Mouse (Mus musculus) E14TG2a.4 (cell line): ENCODE measurements around the gene Il5ra.

Experiments used
- H3K27me3 ChIP-seq: 2 replicates; pipeline ENCODE4 v1.6.1; 2014; ENCODE audit warnings: low read length, control low read depth; ENCODE audit not compliant: insufficient read depth
- H3K36me3 ChIP-seq: 2 replicates; pipeline ENCODE4 v1.6.1; 2014; ENCODE audit warnings: low read length, control low read depth; ENCODE audit not compliant: insufficient read depth
- H3K4me1 ChIP-seq: replicated peaks from 2 replicates; pipeline ENCODE4 v1.6.1; 2014; ENCODE audit warnings: low read depth, low read length, control low read depth
- H3K4me3 ChIP-seq: replicated peaks from 2 replicates; pipeline ENCODE4 v1.5.1; 2014; ENCODE audit warnings: mild to moderate bottlenecking, low read length
- H3K9me3 ChIP-seq: 2 replicates; pipeline ENCODE4 v1.6.1; 2014; ENCODE audit warnings: low read length, control low read depth
- CTCF ChIP-seq: conservative IDR thresholded peaks from 2 replicates; pipeline ENCODE4 v1.5.1; 2014; ENCODE audit warnings: low read length
- NANOG ChIP-seq: IDR thresholded peaks from 2 replicates; pipeline ENCODE4 v1.6.1; 2014; ENCODE audit warnings: borderline replicate concordance, low read length, mixed read lengths
- POU5F1 ChIP-seq: IDR thresholded peaks from 2 replicates; pipeline ENCODE4 v1.6.1; 2014; ENCODE audit warnings: low read length, borderline replicate concordance

Gene Il5ra

DNA sequence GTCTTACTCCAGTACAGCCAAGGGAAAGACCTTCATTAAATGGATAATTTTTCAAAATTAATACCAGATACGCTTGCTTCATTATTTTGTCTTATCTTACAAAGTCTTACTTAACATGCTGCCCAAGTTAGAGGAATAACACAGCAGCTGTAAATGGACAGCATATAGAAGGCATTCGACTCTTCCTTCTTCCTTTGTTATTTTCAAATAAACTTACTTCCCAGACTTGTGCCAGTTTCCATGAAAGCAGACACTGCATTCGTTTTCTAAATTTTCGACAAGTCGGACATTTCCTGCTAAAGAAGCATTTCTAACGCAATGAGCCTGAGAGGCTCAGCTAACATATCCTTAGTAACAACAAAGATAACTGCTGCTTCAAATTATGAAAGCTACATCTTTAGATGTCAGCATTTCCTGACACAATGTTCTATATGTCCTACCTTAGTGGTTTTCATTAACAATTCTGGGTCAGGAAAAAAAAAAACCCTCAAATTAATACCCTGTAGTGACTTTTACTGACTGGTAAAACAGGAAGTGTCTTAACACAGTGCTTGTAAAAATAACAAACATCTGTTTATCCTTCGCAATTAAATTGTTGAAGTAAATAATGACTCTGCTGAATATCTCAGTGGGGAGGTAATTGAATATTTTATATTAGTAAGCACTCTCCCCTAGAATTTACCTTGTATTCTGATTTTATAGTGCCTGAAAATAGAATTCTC lies 3.0 kb downstream of the Il5ra start:
- Histone ChIP-seq H3K36me3 (no peaks in the 10 kb centered on the region), H3K4me3 (no peak overlapping the region), H3K9me3 (no peaks in the 10 kb centered on the region), H3K27me3 (no peaks in the 10 kb centered on the region), H3K4me1 (no peaks in the 10 kb centered on the region)
- TF ChIP-seq CTCF, result no peak
- no peak for TF ChIP-seq POU5F1
- no peak for TF ChIP-seq NANOG

GRCm38 (mm10) chr6:106743556-106744233 lies 5.1 kb downstream of the Il5ra start:
- Histone ChIP-seq H3K27me3 (no peaks in the 10 kb centered on the region), H3K4me1 (no peaks in the 10 kb centered on the region), H3K9me3 (no peaks in the 10 kb centered on the region), H3K4me3 (no peak overlapping the region), H3K36me3 (no peaks in the 10 kb centered on the region)
- TF ChIP-seq NANOG (no peak), POU5F1 (no peak), CTCF (no peak)

- TF ChIP-seq CTCF (no peak), NANOG (no peak), POU5F1 (no peak)
- H3K4me3 ChIP-seq, result no peak overlapping the region
These were observed 8.5 kb downstream of the Il5ra start for GRCm38 (mm10) chr6:106740244-106740825.

GRCm38 (mm10) chr6:106738229-106738628 lies 10.6 kb downstream of the Il5ra start:
- H3K27me3 ChIP-seq, result no peaks in the 10 kb centered on the region
- H3K9me3 ChIP-seq, result no peaks in the 10 kb centered on the region
- no peaks in the 10 kb centered on the region for H3K36me3 ChIP-seq
- no peak overlapping the region for H3K4me3 ChIP-seq
- H3K4me1 ChIP-seq, result no peaks in the 10 kb centered on the region
- TF ChIP-seq NANOG (no peak), POU5F1 (no peak), CTCF (no peak)

More at GRCm38 (mm10) chr6:106740244-106740825, 8.5 kb downstream of the Il5ra start:
- Histone ChIP-seq H3K27me3 (no peaks in the 10 kb centered on the region), H3K9me3 (no peaks in the 10 kb centered on the region), H3K4me1 (no peaks in the 10 kb centered on the region), H3K36me3 (no peaks in the 10 kb centered on the region)

- H3K4me3 ChIP-seq, result no peak overlapping the region
- H3K9me3 ChIP-seq, result no peaks in the 10 kb centered on the region
- H3K27me3 ChIP-seq, result no peaks in the 10 kb centered on the region
- no peak for TF ChIP-seq CTCF
- TF ChIP-seq POU5F1, result no peak
- no peak for TF ChIP-seq NANOG
- H3K4me1 ChIP-seq, result no peaks in the 10 kb centered on the region
- H3K36me3 ChIP-seq, result no peaks in the 10 kb centered on the region
These were observed 16.3 kb downstream of the Il5ra start for GRCm38 (mm10) chr6:106732563-106732962.

GRCm38 (mm10) chr6:106729682-106730314 lies 19.0 kb downstream of the Il5ra start:
- TF ChIP-seq NANOG (no peak), CTCF (no peak), POU5F1 (no peak)

GRCm38 (mm10) chr6:106727703-106728102 lies 21.1 kb downstream of the Il5ra start:
- Histone ChIP-seq H3K36me3 (no peaks in the 10 kb centered on the region), H3K4me1 (no peaks in the 10 kb centered on the region), H3K27me3 (no peaks in the 10 kb centered on the region), H3K9me3 (no peaks in the 10 kb centered on the region), H3K4me3 (no peak overlapping the region)
- TF ChIP-seq CTCF (no peak), NANOG (no peak), POU5F1 (no peak)

More at GRCm38 (mm10) chr6:106729682-106730314, 19.0 kb downstream of the Il5ra start:
- Histone ChIP-seq H3K4me3 (no peak overlapping the region), H3K27me3 (no peaks in the 10 kb centered on the region), H3K9me3 (no peaks in the 10 kb centered on the region), H3K36me3 (no peaks in the 10 kb centered on the region), H3K4me1 (no peaks in the 10 kb centered on the region)

GRCm38 (mm10) chr6:106726078-106726477 lies 22.8 kb downstream of the Il5ra start:
- Histone ChIP-seq H3K9me3 (no peaks in the 10 kb centered on the region), H3K27me3 (no peaks in the 10 kb centered on the region), H3K4me1 (no peaks in the 10 kb centered on the region), H3K36me3 (no peaks in the 10 kb centered on the region), H3K4me3 (no peak overlapping the region)
- TF ChIP-seq CTCF, result no peak
- TF ChIP-seq NANOG, result no peak
- TF ChIP-seq POU5F1, result no peak
